8 mouse cellular contexts compared by ENCODE assay signal in genomic region chr1:58711365-58712016, GRCm38 (mm10). TPM values are rescaled to one million over a fixed set of nuclear protein-coding genes. Genes with fewer than 3 reads are reported as not detected.
A peak's percentile ranks its signal among the peaks of the same experiment; 100 is the strongest.
DNase-seq lines count a peak whose midpoint lies in the region.

Cflar (plus strand) TSS chr1:58711508.

- H3K27ac ChIP-seq in hindbrain, embryonic 10.5 days = peak within 1 kb of the TSS; percentile 97

- no peaks in the 10 kb centered on the region for H3K27me3 ChIP-seq in hindbrain, embryonic 10.5 days (ENCODE audit: insufficient read depth, poor library complexity, severe bottlenecking)

- no peaks in the 10 kb centered on the region for H3K9me3 ChIP-seq in hindbrain, embryonic 10.5 days

- peak within 1 kb of the TSS; percentile 70 for H3K4me3 ChIP-seq in hindbrain, embryonic 10.5 days

- peaks cover 20% of the 10 kb centered on the region for H3K4me1 ChIP-seq in hindbrain, embryonic 10.5 days (replicated peaks)

- peak; percentile 89 for DNase-seq in Muller cell, postnatal 12 days (ENCODE audit: inconsistent ontology term)
- DNase-seq in cerebellum, adult 8-10 months = peak; percentile 57
- DNase-seq in forelimb bud, embryonic 11.5 days (ENCODE audit: low read depth, low spot score) = peak; percentile 67
- DNase-seq in hindbrain, embryonic 10.5 days (ENCODE audit: low spot score) = peak; percentile 82
- peak in 1 of 2 experiments; percentile 53 for DNase-seq in layer of hippocampus, postnatal 25 days (ENCODE audit: extremely low spot score in 1 of 2, low spot score in 1 of 2)
- peak; percentile 90 for DNase-seq in lung, postnatal 36 days
- DNase-seq in retina, postnatal 1 day = peak; percentile 77
- DNase-seq in urinary bladder, adult 18-20 months (ENCODE audit: low spot score in 2 of 2) = peak; percentile 68 to 74

- WGBS in hindbrain, embryonic 10.5 days = under 1% methylated on average over 45 of the region's 45 CpGs

- H3K36me3 ChIP-seq in hindbrain, embryonic 10.5 days = peaks cover 17% of the 10 kb centered on the region

RNA-seq across cellular contexts. Expression of gene Cflar, which starts in this region (rescaled TPM):
- 26.6 and 29.8 TPM in 2 replicates for polyA plus RNA-seq in hindbrain, embryonic 10.5 days (2016; fragmentation: Nextera tagmentation; extraction: Ambion mirVana)
- 10 to 100 TPM; 32.6 to 32.8 TPM for total RNA-seq in layer of hippocampus, postnatal 25 days (2021)
